Mouse (Mus musculus) midbrain, embryonic 15.5 days (tissue): ENCODE results near the gene Rangap1. TPM values are rescaled to one million over a fixed set of nuclear protein-coding genes. Genes with fewer than 3 reads are reported as not detected.
"Not testable (repeated sequence)": the region's sequence is repeated elsewhere in the genome, so short reads cannot be mapped to it uniquely, and the experiment has no call there.

Source experiments
- ATAC-seq: fragments of 200-750 bp; cut with Nextera tagmentation; replicated peaks from 2 replicates; pipeline ENCODE4 v1.8.0; 2017; ENCODE audit warnings: moderate TSS enrichment
- H3K27ac ChIP-seq: fragments of 300-500 bp; sonication (generic); 2 replicates; pipeline ENCODE4 v1.5.1; 2015; ENCODE audit warnings: mild to moderate bottlenecking, inconsistent platforms
- H3K27me3 ChIP-seq: fragments of 300-500 bp; sonication (generic); replicated peaks from 2 replicates; pipeline ENCODE4 v1.6.1; 2015; ENCODE audit warnings: inconsistent platforms
- H3K36me3 ChIP-seq: fragments of 300-500 bp; sonication (generic); replicated peaks from 2 replicates; pipeline ENCODE4 v1.6.1; 2015; ENCODE audit warnings: inconsistent platforms
- H3K4me1 ChIP-seq: fragments of 300-500 bp; sonication (generic); 2 replicates; pipeline ENCODE4 v1.6.1; 2015; ENCODE audit warnings: inconsistent platforms
- H3K4me2 ChIP-seq: fragments of 300-500 bp; sonication (generic); 2 replicates; pipeline ENCODE4 v1.6.1; 2015; ENCODE audit warnings: inconsistent platforms, mild to moderate bottlenecking, moderate library complexity
- H3K4me3 ChIP-seq: fragments of 300-500 bp; sonication (generic); 2 replicates; pipeline ENCODE4 v1.5.1; 2015; ENCODE audit warnings: mild to moderate bottlenecking, inconsistent platforms
- H3K9ac ChIP-seq: fragments of 300-500 bp; sonication (generic); 2 replicates; pipeline ENCODE4 v1.6.1; 2015; ENCODE audit warnings: mild to moderate bottlenecking, inconsistent platforms
- H3K9me3 ChIP-seq: fragments of 300-500 bp; sonication (generic); 2 replicates; pipeline ENCODE4 v1.6.1; 2016; ENCODE audit warnings: inconsistent platforms
- WGBS: fragments of 180-500 bp; shearing (Covaris S2); methylation state at CpG from one replicate; pipeline ENCODE4 v1.1.7; 2015; ENCODE audit warnings: mixed read lengths; 5-methylcytosine and 5-hydroxymethylcytosine counted together
- polyA plus RNA-seq: library from polyadenylated mRNA; unstranded; fragments of >200 nt; fragmentation: Nextera tagmentation; extraction: Ambion mirVana; gene quantifications from 2 replicates; pipeline ENCODE4 v1.2.1, GENCODE M21; 2015

The Rangap1 gene
- polyA plus RNA-seq, 1 experiment from 2014 or later: 164 TPM

- Histone ChIP-seq H3K27ac (no peak overlapping the region), H3K4me3 (no peak overlapping the region), H3K9ac (no peak overlapping the region), H3K36me3 (peaks cover 15% of the 10 kb centered on the region; the same call in 1 of the 2 replicates), H3K4me1 (no peaks in the 10 kb centered on the region), H3K9me3 (no peaks in the 10 kb centered on the region), H3K27me3 (no peaks in the 10 kb centered on the region), H3K4me2 (no peak overlapping the region)
- no peak for ATAC-seq
- 94% methylated on average over 6 of the region's 6 CpGs for WGBS
Measured at GRCm38 (mm10) chr15:81764573-81764972, 19.2 kb upstream of the Rangap1 start.

GRCm38 (mm10) chr15:81761959-81762358 is 16.6 kb upstream of the Rangap1 start:
- WGBS: 92% methylated on average over 3 of the region's 3 CpGs
- Histone ChIP-seq H3K9me3 (no peaks in the 10 kb centered on the region), H3K4me1 (no peaks in the 10 kb centered on the region), H3K27me3 (no peaks in the 10 kb centered on the region), H3K9ac (no peak overlapping the region), H3K36me3 (0 out of 2 replicates have a peak, but pooled peaks cover 3% of the 10 kb centered on the region), H3K4me3 (no peak overlapping the region), H3K27ac (no peak overlapping the region), H3K4me2 (no peak overlapping the region)
- ATAC-seq: no peak

GRCm38 (mm10) chr15:81761381-81761780 is 16.1 kb upstream of the Rangap1 start:
- no peak overlapping the region for H3K4me3 ChIP-seq
- H3K9me3 ChIP-seq: no peaks in the 10 kb centered on the region
- WGBS: 93% methylated on average over 7 of the region's 7 CpGs
- no peaks in the 10 kb centered on the region for H3K4me1 ChIP-seq
- ATAC-seq: no peak
- H3K27ac ChIP-seq: no peak overlapping the region
- 0 out of 2 replicates have a peak, but pooled peaks cover 3% of the 10 kb centered on the region for H3K36me3 ChIP-seq
- H3K4me2 ChIP-seq: no peak overlapping the region
- no peaks in the 10 kb centered on the region for H3K27me3 ChIP-seq
- H3K9ac ChIP-seq: no peak overlapping the region

GRCm38 (mm10) chr15:81760361-81761079 is 15.2 kb upstream of the Rangap1 start:
- no peaks in the 10 kb centered on the region for H3K27me3 ChIP-seq
- 0 out of 2 replicates have a peak, but pooled peaks cover 3% of the 10 kb centered on the region for H3K36me3 ChIP-seq
- ATAC-seq: no peak
- no peaks in the 10 kb centered on the region for H3K9me3 ChIP-seq
- H3K4me2 ChIP-seq: no peak overlapping the region
- no peak overlapping the region for H3K4me3 ChIP-seq
- WGBS: 96% methylated on average over 5 of the region's 5 CpGs
- no peaks in the 10 kb centered on the region for H3K4me1 ChIP-seq
- no peak overlapping the region for H3K9ac ChIP-seq
- H3K27ac ChIP-seq: no peak overlapping the region

GRCm38 (mm10) chr15:81759542-81759941 is 14.2 kb upstream of the Rangap1 start:
- Histone ChIP-seq H3K27me3 (no peaks in the 10 kb centered on the region), H3K4me3 (no peak overlapping the region), H3K9me3 (no peaks in the 10 kb centered on the region), H3K36me3 (0 out of 2 replicates have a peak, but pooled peaks cover 3% of the 10 kb centered on the region), H3K27ac (no peak overlapping the region), H3K4me1 (no peaks in the 10 kb centered on the region), H3K9ac (no peak overlapping the region), H3K4me2 (no peak overlapping the region)
- WGBS: 92% methylated on average over 3 of the region's 3 CpGs
- ATAC-seq: no peak

GRCm38 (mm10) chr15:81758701-81759100 is 13.4 kb upstream of the Rangap1 start:
- Histone ChIP-seq H3K9ac (no peak overlapping the region), H3K4me2 (no peak overlapping the region), H3K27ac (no peak overlapping the region), H3K9me3 (no peaks in the 10 kb centered on the region), H3K36me3 (0 out of 2 replicates have a peak, but pooled peaks cover 5% of the 10 kb centered on the region), H3K27me3 (no peaks in the 10 kb centered on the region), H3K4me1 (no peaks in the 10 kb centered on the region), H3K4me3 (no peak overlapping the region)
- 84% methylated on average over 5 of the region's 5 CpGs for WGBS
- no peak for ATAC-seq

- Histone ChIP-seq H3K9ac (no peak overlapping the region), H3K36me3 (0 out of 2 replicates have a peak, but pooled peaks cover 4% of the 10 kb centered on the region), H3K27ac (no peak overlapping the region), H3K27me3 (no peaks in the 10 kb centered on the region), H3K4me3 (no peak overlapping the region), H3K9me3 (no peaks in the 10 kb centered on the region), H3K4me2 (no peak overlapping the region), H3K4me1 (0 out of 2 replicates have a peak, but pooled peaks cover 5% of the 10 kb centered on the region)
- ATAC-seq: no peak
- WGBS: 93% methylated on average over 9 of the region's 9 CpGs
Measured at GRCm38 (mm10) chr15:81753669-81754068, 8.3 kb upstream of the Rangap1 start.

GRCm38 (mm10) chr15:81749742-81750141 is 4.4 kb upstream of the Rangap1 start:
- ATAC-seq: no peak
- WGBS: 50% methylated on average over 14 of the region's 14 CpGs
- no peak overlapping the region for H3K9ac ChIP-seq
- H3K27ac ChIP-seq: no peak overlapping the region
- no peaks in the 10 kb centered on the region for H3K27me3 ChIP-seq
- H3K9me3 ChIP-seq: no peaks in the 10 kb centered on the region
- H3K4me3 ChIP-seq: no peak overlapping the region
- H3K36me3 ChIP-seq: 0 out of 2 replicates have a peak, but pooled peaks cover 4% of the 10 kb centered on the region
- H3K4me2 ChIP-seq: no peak overlapping the region
- peaks cover 20% of the 10 kb centered on the region for H3K4me1 ChIP-seq

- no peaks in the 10 kb centered on the region for H3K27me3 ChIP-seq
- no peaks in the 10 kb centered on the region for H3K36me3 ChIP-seq
- peak; percentile 82 for ATAC-seq
- H3K27ac ChIP-seq: peak overlapping the region; percentile 91
- H3K4me3 ChIP-seq: peak overlapping the region; percentile 74
- peak overlapping the region; percentile 85 for H3K9ac ChIP-seq
- H3K4me1 ChIP-seq: peaks cover 25% of the 10 kb centered on the region
- no peaks in the 10 kb centered on the region for H3K9me3 ChIP-seq
- H3K4me2 ChIP-seq: peak overlapping the region; percentile 79
- under 1% methylated on average over 33 of the region's 33 CpGs for WGBS
Measured at GRCm38 (mm10) chr15:81745601-81746114, 328 bp upstream of the Rangap1 start.

GRCm38 (mm10) chr15:81742368-81742767 is 3.0 kb downstream of the Rangap1 start:
- H3K9ac ChIP-seq, H3K36me3 ChIP-seq, H3K4me2 ChIP-seq, ATAC-seq, H3K27ac ChIP-seq, H3K9me3 ChIP-seq, H3K27me3 ChIP-seq, H3K4me3 ChIP-seq: not testable (repeated sequence)
- peaks cover 16% of the 10 kb centered on the region for H3K4me1 ChIP-seq
- WGBS: 28% methylated on average over 2 of the region's 2 CpGs

- Histone ChIP-seq H3K9me3 (no peaks in the 10 kb centered on the region), H3K27me3 (no peaks in the 10 kb centered on the region), H3K4me3 (no peak overlapping the region), H3K4me1 (peaks cover 5% of the 10 kb centered on the region), H3K9ac (no peak overlapping the region), H3K4me2 (no peak overlapping the region), H3K36me3 (no peaks in the 10 kb centered on the region), H3K27ac (no peak overlapping the region)
- no peak for ATAC-seq
- WGBS: 8% methylated on average over 2 of the region's 2 CpGs
Measured at GRCm38 (mm10) chr15:81739924-81740323, 5.4 kb downstream of the Rangap1 start.

- no peaks in the 10 kb centered on the region for H3K27me3 ChIP-seq
- no peak overlapping the region for H3K4me2 ChIP-seq
- H3K9me3 ChIP-seq: no peaks in the 10 kb centered on the region
- 85% methylated on average over 3 of the region's 3 CpGs for WGBS
- H3K27ac ChIP-seq: no peak overlapping the region
- H3K36me3 ChIP-seq: no peaks in the 10 kb centered on the region
- H3K4me1 ChIP-seq: peaks cover 1% of the 10 kb centered on the region
- no peak overlapping the region for H3K4me3 ChIP-seq
- no peak overlapping the region for H3K9ac ChIP-seq
- no peak for ATAC-seq
Measured at GRCm38 (mm10) chr15:81739296-81739695, 6.0 kb downstream of the Rangap1 start.

- WGBS: 63% methylated on average over 3 of the region's 3 CpGs
Measured at GRCm38 (mm10) chr15:81735075-81735474, 10.3 kb downstream of the Rangap1 start.

More at GRCm38 (mm10) chr15:81735075-81735474, 10.3 kb downstream of the Rangap1 start:
- no peaks in the 10 kb centered on the region for H3K36me3 ChIP-seq
- H3K27ac ChIP-seq: no peak overlapping the region
- H3K9ac ChIP-seq: no peak overlapping the region
- ATAC-seq: no peak
- no peak overlapping the region for H3K4me2 ChIP-seq
- H3K4me3 ChIP-seq: no peak overlapping the region
- H3K4me1 ChIP-seq: peaks cover 3% of the 10 kb centered on the region; the same call in 1 of the 2 replicates
- H3K27me3 ChIP-seq: 0 out of 2 replicates have a peak, but pooled peaks cover 2% of the 10 kb centered on the region
- H3K9me3 ChIP-seq: no peaks in the 10 kb centered on the region
